Mouse (Mus musculus) heart, embryonic 14.5 days (tissue): ENCODE data around the gene Ppp1r3d. TPM values are rescaled to one million over a fixed set of nuclear protein-coding genes. Genes with fewer than 3 reads are reported as not detected.

Source experiments
- ATAC-seq: fragments of 200-750 bp; cut with Nextera tagmentation; 2 replicates; pipeline ENCODE4 v1.8.0; 2017; ENCODE audit warnings: low read depth, moderate TSS enrichment; ENCODE audit not compliant: insufficient number of reproducible peaks, insufficient read depth, low FRiP score
- H3K27ac ChIP-seq, 2 experiments: fragments of 200-500 bp in 1 of 2; fragments of 300-500 bp in 1 of 2; sonication (generic) in 1 of 2; replicated peaks in 1 of 2; 2 replicates each; pipeline ENCODE4 v1.5.1; 2012 to 2014; ENCODE audit warnings: low read depth in 2 of 2, low read length in 2 of 2, control low read depth in 1 of 2, mild to moderate bottlenecking in 1 of 2, mixed read lengths in 1 of 2; ENCODE audit not compliant: control insufficient read depth in 1 of 2, insufficient read depth in 1 of 2
- H3K27me3 ChIP-seq: fragments of 300-500 bp; sonication (generic); 2 replicates; pipeline ENCODE4 v1.6.1; 2014; ENCODE audit warnings: mild to moderate bottlenecking, low read length, control low read depth; ENCODE audit not compliant: control insufficient read depth, insufficient read depth
- H3K36me3 ChIP-seq: fragments of 300-500 bp; sonication (generic); 2 replicates; pipeline ENCODE4 v1.6.1; 2014; ENCODE audit warnings: mild to moderate bottlenecking, control low read depth, low read length, mixed read lengths; ENCODE audit not compliant: control insufficient read depth, insufficient read depth
- H3K4me1 ChIP-seq, 2 experiments: fragments of 200-500 bp in 1 of 2; fragments of 300-500 bp in 1 of 2; sonication (generic) in 1 of 2; 2 replicates each; pipeline ENCODE4 v1.6.1; 2012 to 2014; ENCODE audit warnings: low read length in 2 of 2, control low read depth in 1 of 2, mixed read lengths in 1 of 2; ENCODE audit not compliant: control insufficient read depth in 2 of 2, insufficient read depth in 2 of 2
- H3K4me2 ChIP-seq: fragments of 300-500 bp; sonication (generic); 2 replicates; pipeline ENCODE4 v1.6.1; 2014; ENCODE audit warnings: mild to moderate bottlenecking, low read length
- H3K4me3 ChIP-seq, 2 experiments: fragments of 200-500 bp in 1 of 2; fragments of 300-500 bp in 1 of 2; sonication (generic) in 1 of 2; 2 replicates each; pipeline ENCODE4 v1.5.1; 2012 to 2014; ENCODE audit warnings: low read length in 2 of 2, mild to moderate bottlenecking in 2 of 2, control low read depth in 1 of 2, low read depth in 1 of 2, moderate library complexity in 1 of 2; ENCODE audit not compliant: control insufficient read depth in 1 of 2, insufficient read depth in 1 of 2
- H3K9ac ChIP-seq: fragments of 300-500 bp; sonication (generic); 2 replicates; pipeline ENCODE4 v1.6.1; 2014; ENCODE audit warnings: mild to moderate bottlenecking, low read length
- H3K9me3 ChIP-seq: fragments of 300-500 bp; sonication (generic); 2 replicates; pipeline ENCODE4 v1.6.1; 2016; ENCODE audit warnings: low read length, control low read depth; ENCODE audit not compliant: control insufficient read depth
- WGBS: fragments of 180-500 bp; shearing (Covaris S2); extraction: QIAGEN DNeasy Blood & Tissue Kit; methylation state at CpG from one replicate; pipeline ENCODE4 v1.1.7; 2014; 5-methylcytosine and 5-hydroxymethylcytosine counted together
- polyA plus RNA-seq: library from polyadenylated mRNA; unstranded; fragments of >200 nt; fragmentation: Nextera tagmentation; extraction: Ambion mirVana; gene quantifications from 2 replicates; pipeline ENCODE4 v1.2.1, GENCODE M21; 2014

Ppp1r3d gene
- polyA plus RNA-seq, 1 experiment from 2014 or later, result 22.0 TPM

DNA sequence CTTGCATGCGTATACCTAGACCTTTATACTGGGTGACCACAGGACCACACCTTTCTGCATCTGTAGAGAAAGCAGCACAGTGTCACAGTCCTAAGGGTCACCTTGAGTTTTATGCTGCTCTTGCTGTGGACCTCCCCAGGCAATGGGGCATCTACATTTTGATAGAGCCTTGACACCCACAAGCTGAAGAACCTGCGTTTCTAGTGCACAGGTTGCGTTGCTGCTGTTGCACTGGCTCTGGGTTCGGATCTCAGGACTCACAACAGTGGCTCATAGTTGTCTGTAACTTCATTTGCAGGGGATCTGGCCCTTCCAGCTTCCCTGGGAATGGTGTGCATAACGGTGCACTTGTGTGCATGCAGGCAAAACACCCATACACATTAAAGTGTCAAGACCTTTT, 12.9 kb upstream of the Ppp1r3d start:
- no peaks in the 10 kb centered on the region for H3K9me3 ChIP-seq
- no peak overlapping the region for H3K4me2 ChIP-seq
- peaks cover 3% of the 10 kb centered on the region; the same call in 1 of the 2 replicates for H3K36me3 ChIP-seq
- H3K27ac ChIP-seq, result no peak overlapping the region
- H3K27me3 ChIP-seq, result no peaks in the 10 kb centered on the region; the same call in 1 of the 2 replicates
- H3K9ac ChIP-seq, result no peak overlapping the region
- ATAC-seq, result no peak
- H3K4me3 ChIP-seq, result no peak overlapping the region
- 78% methylated on average over 5 of the region's 5 CpGs for WGBS
- H3K4me1 ChIP-seq, result peaks cover 2 to 19% of the 10 kb centered on the region in 2 experiments; a peak in 3 of 4 replicates

DNA sequence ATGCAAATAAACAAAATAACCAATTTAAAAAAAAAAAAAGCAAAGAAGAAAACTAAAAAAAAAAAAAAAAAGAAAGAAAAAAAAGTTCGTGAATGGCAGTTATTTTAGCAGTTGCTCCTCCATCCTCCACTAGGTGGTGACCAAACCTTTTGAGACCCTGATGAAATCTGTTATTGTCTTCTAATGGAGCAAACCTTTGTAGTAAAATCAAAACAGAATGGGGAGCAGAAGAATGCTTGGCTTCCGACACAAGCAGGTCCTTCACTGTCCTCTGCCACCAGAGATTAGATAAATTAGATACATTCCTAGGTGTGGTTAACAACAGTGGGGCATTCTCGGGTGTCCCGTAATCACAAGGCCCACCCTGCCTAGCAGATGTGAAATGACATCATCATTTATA, 12.0 kb upstream of the Ppp1r3d start:
- no peak overlapping the region for H3K9ac ChIP-seq
- 28% methylated on average over 4 of the region's 4 CpGs for WGBS
- no peak overlapping the region for H3K4me3 ChIP-seq
- H3K4me2 ChIP-seq, result no peak overlapping the region
- ATAC-seq, result no peak
- peaks cover 4% of the 10 kb centered on the region; the same call in 1 of the 2 replicates for H3K36me3 ChIP-seq
- peaks cover 4 to 26% of the 10 kb centered on the region in 2 experiments for H3K4me1 ChIP-seq
- H3K27ac ChIP-seq, result no peak overlapping the region
- no peaks in the 10 kb centered on the region for H3K9me3 ChIP-seq
- no peaks in the 10 kb centered on the region; the same call in 1 of the 2 replicates for H3K27me3 ChIP-seq

DNA sequence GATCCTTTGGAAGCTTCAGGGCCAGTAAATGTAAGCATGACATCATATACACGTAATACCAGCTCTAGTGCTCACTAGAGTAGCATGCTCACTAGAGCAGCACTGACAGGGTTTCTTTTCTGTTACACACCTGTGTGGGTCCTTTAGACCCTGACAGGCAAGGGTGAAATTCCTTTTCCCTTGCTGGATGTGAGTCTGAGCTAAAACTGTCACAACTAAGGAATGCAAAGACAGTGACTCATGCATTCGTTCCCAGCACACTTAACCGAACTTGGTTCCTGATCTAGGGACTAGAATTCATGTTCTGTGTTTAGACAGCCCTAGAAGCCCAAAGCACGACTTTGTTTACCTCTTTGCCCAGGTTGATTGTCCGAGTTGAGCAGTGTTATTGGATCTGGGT, 9.0 kb upstream of the Ppp1r3d start:
- Histone ChIP-seq H3K9me3 (no peaks in the 10 kb centered on the region), H3K4me2 (no peak overlapping the region), H3K27ac (peak overlapping the region in 1 of 2 experiments; percentile 87; a peak in 1 of 4 replicates), H3K27me3 (no peaks in the 10 kb centered on the region), H3K9ac (no peak overlapping the region), H3K4me1 (peaks cover 11 to 31% of the 10 kb centered on the region in 2 experiments), H3K36me3 (peaks cover 30% of the 10 kb centered on the region), H3K4me3 (no peak overlapping the region)
- WGBS, result 46% methylated on average over 5 of the region's 5 CpGs
- no peak for ATAC-seq

DNA sequence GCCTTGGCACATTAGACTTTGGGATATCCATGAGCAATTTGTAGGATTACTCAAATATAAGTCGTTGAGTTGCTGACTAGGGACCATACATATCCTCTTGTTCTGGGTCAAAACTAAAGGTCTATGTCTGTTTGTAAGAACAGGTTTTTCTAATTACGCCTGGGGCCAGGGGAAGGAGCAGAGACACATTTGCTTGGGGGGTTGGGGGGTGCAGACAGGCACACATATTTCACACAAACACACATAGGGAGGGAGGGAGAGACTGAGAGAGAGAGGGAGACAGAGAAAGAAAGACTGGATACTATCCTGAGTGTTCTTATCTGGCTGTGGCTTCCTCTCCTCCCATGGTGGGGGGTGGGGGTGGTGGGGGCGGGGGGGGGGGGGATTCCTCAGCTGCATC, 7.9 kb upstream of the Ppp1r3d start:
- peak overlapping the region; percentile 68 to 87 for H3K27ac ChIP-seq
- H3K9ac ChIP-seq, result peak overlapping the region; percentile 54
- peaks cover 37% of the 10 kb centered on the region for H3K36me3 ChIP-seq
- ATAC-seq, result peak; percentile 33; the same call in 1 of the 2 replicates
- 16% methylated on average over 2 of the region's 3 CpGs for WGBS
- 0 out of 2 replicates have a peak, but pooled peaks cover 3% of the 10 kb centered on the region for H3K9me3 ChIP-seq
- no peak overlapping the region for H3K4me3 ChIP-seq
- H3K4me2 ChIP-seq, result peak overlapping the region; percentile 37
- no peaks in the 10 kb centered on the region for H3K27me3 ChIP-seq
- peaks cover 11 to 32% of the 10 kb centered on the region in 2 experiments for H3K4me1 ChIP-seq

DNA sequence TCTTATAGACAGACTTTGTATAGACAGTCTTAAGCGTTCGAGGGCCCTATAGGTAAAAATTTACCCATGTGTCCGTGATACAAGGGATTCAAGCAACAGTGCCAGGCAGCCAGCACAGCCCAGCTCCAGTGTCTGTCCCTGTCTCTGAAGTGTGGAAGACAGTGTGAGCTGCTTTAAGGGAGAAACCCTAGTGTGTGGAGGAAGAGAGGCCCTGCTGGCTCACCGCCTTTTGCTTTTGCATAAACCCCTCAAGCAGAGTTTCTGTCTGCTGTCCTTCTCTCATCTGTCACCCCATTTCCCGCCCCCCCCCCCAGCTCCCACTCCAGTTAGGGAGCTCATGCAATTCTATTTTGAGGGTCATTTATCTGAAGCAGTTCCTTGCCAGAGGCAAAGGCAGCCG, 7.3 kb upstream of the Ppp1r3d start:
- Histone ChIP-seq H3K4me1 (peaks cover 11 to 38% of the 10 kb centered on the region in 2 experiments), H3K9ac (peak overlapping the region; percentile 54), H3K27me3 (no peaks in the 10 kb centered on the region), H3K27ac (peak overlapping the region; percentile 84 to 87), H3K9me3 (0 out of 2 replicates have a peak, but pooled peaks cover 3% of the 10 kb centered on the region), H3K4me3 (no peak overlapping the region), H3K4me2 (peak overlapping the region; percentile 37), H3K36me3 (peaks cover 37% of the 10 kb centered on the region)
- no peak for ATAC-seq
- 16% methylated on average over 6 of the region's 6 CpGs for WGBS

DNA sequence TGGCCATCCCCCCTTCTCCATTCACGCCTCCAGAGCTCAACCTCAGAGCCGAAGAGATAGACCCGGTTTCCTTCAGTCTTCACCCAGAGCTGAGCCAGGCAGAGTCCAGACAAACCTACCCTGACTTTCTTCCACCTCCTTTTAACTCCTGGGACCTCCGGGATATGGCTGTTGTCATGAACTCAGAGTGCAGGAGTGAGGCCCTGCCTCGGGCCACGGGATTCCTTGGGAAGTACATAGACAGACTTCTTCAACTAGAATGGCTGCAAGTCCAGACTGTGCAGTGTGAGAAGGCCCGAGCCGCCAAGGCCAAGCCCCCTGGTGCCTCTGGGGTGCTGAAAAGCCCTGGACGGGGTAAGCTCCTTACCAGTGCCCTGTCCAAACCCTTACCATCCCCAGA, 6.3 kb upstream of the Ppp1r3d start:
- no peak overlapping the region for H3K4me3 ChIP-seq
- H3K4me2 ChIP-seq, result no peak overlapping the region
- H3K9ac ChIP-seq, result no peak overlapping the region
- H3K27ac ChIP-seq, result peak overlapping the region in 1 of 2 experiments; percentile 44; a peak in 2 of 4 replicates
- H3K36me3 ChIP-seq, result peaks cover 37% of the 10 kb centered on the region
- ATAC-seq, result no peak
- H3K4me1 ChIP-seq, result peaks cover 17 to 46% of the 10 kb centered on the region in 2 experiments
- 51% methylated on average over 9 of the region's 9 CpGs for WGBS
- H3K27me3 ChIP-seq, result no peaks in the 10 kb centered on the region
- 0 out of 2 replicates have a peak, but pooled peaks cover 3% of the 10 kb centered on the region for H3K9me3 ChIP-seq

DNA sequence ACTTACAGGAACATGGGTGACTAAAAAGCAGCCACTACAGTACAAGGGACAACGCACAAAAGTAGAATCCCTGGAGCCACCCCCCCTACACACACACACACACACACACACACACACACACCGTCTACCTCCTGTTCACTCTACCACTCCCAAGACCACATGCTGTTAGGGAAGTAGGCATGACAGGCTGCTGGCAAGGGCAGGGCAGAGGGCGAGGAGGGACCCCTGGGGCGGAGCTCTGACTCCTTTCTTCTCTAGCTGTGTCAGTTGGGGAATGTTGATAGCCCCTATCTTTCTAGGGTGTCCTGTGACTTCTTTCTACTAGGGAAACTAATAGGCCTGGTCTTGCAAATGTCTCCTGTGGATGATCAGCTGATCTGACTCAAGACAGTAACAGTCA, 2.7 kb upstream of the Ppp1r3d start:
- H3K4me3 ChIP-seq, result no peak overlapping the region
- H3K4me2 ChIP-seq, result no peak overlapping the region
- WGBS, result 40% methylated on average over 4 of the region's 4 CpGs
- no peak for ATAC-seq
- H3K4me1 ChIP-seq, result peaks cover 27 to 51% of the 10 kb centered on the region in 2 experiments
- H3K27ac ChIP-seq, result no peak overlapping the region
- H3K36me3 ChIP-seq, result peaks cover 34% of the 10 kb centered on the region
- no peaks in the 10 kb centered on the region for H3K27me3 ChIP-seq
- H3K9ac ChIP-seq, result no peak overlapping the region
- H3K9me3 ChIP-seq, result 0 out of 2 replicates have a peak, but pooled peaks cover 3% of the 10 kb centered on the region

DNA sequence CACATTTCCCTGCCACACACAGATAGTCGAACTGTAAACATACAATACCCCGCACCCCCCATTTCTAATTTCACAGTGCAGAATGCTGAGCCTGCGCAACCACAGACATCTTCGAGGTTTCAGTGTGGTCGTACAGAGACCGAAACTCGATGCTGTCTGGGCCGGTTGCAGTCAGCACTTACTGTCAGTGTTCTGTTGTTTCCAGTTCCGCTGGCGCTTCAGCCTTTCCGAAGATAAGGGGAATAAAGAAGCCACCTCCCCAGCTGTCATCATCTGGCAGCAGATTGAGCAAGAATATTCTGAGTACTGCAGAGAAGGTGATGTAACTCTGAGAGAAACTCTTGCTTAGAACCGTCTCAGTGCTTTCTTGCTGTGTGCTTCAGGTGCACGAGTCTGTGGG, 2.2 kb upstream of the Ppp1r3d start:
- peak overlapping the region; percentile 44 for H3K4me2 ChIP-seq

More for the DNA sequence above, 2.2 kb upstream of the Ppp1r3d start:
- ATAC-seq, result no peak
- H3K4me3 ChIP-seq, result no peak overlapping the region
- peaks cover 34% of the 10 kb centered on the region for H3K36me3 ChIP-seq
- H3K27me3 ChIP-seq, result no peaks in the 10 kb centered on the region
- H3K9ac ChIP-seq, result peak overlapping the region; percentile 41
- WGBS, result 31% methylated on average over 13 of the region's 13 CpGs
- peak overlapping the region in 1 of 2 experiments; percentile 28; a peak in 2 of 4 replicates for H3K27ac ChIP-seq
- H3K4me1 ChIP-seq, result peaks cover 28 to 51% of the 10 kb centered on the region in 2 experiments
- H3K9me3 ChIP-seq, result 0 out of 2 replicates have a peak, but pooled peaks cover 3% of the 10 kb centered on the region
